Mouse (Mus musculus) brown adipose tissue, adult 24 weeks (tissue): ENCODE data around the gene Capn13. TPM values are rescaled to one million over a fixed set of nuclear protein-coding genes. Genes with fewer than 3 reads are reported as not detected.

Source experiments
- H3K27ac ChIP-seq: fragments of 200-500 bp; replicated peaks from 2 replicates; pipeline ENCODE4 v1.5.1; 2012; ENCODE audit warnings: low read depth, mild to moderate bottlenecking, low read length
- H3K4me1 ChIP-seq: fragments of 200-500 bp; 2 replicates; pipeline ENCODE4 v1.6.1; 2012; ENCODE audit warnings: low read length, mixed read lengths; ENCODE audit not compliant: control insufficient read depth, insufficient read depth, insufficient read length
- H3K4me3 ChIP-seq: fragments of 200-500 bp; 2 replicates; pipeline ENCODE4 v1.5.1; 2012; ENCODE audit warnings: low read depth, mild to moderate bottlenecking, low read length, moderate library complexity; ENCODE audit not compliant: insufficient read depth
- polyA plus RNA-seq: library from polyadenylated mRNA; stranded (reverse); fragments of >200 nt; gene quantifications from 2 replicates; pipeline ENCODE4 v1.2.4, GENCODE M21; 2012; ENCODE audit not compliant: missing spikeins, insufficient read depth, insufficient read length

Capn13 gene
- polyA plus RNA-seq, result not detected in 2 replicates

DNA sequence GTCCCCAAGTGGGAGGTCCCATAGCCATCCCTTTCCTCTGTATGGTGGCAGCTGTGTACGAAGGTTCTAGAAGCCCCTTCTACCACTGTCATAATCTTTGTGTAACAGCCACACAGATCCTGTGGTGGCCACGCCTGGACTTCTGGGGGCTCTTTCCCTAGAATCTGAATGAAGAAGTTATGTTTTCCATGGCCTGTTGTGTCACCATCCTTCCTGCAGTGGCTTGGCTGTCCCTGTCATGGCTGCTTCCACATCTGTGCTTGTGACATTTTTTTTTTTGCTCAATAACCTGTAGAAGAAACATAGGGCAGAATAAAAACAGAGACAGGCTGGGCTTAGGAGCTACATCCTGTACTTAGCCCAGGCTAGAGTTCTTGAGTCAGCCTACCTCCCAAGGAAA lies at the start of gene Capn13:
Gene Capn13 (minus strand): TSS at position 5 of the 400 bp plus-strand sequence.
- Histone ChIP-seq H3K27ac (no peak within 1 kb of the TSS; the same call in 1 of the 2 replicates), H3K4me3 (no peak within 1 kb of the TSS), H3K4me1 (no peaks in the 10 kb centered on the region)

DNA sequence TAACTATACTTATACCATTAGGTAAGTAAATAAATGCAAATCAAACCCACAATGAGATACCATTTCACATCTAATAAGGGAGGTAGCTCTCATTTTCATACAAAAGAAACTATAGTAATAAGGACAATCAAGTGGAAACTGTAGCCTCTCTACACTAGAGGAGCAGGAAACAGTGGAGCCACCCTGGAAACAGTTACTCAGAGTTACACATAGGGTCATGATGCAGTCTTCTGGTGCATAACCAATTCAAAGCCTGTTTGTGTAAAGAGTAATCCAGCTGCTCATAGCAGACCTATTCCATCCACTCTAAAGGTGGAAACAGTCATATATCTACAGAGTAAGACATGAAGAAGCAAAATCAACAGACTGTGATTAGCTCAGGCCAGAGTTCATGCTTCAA lies 48.4 kb upstream of the Capn13 start:
- H3K27ac ChIP-seq, result no peak overlapping the region
- H3K4me1 ChIP-seq, result no peaks in the 10 kb centered on the region
- no peak overlapping the region for H3K4me3 ChIP-seq

DNA sequence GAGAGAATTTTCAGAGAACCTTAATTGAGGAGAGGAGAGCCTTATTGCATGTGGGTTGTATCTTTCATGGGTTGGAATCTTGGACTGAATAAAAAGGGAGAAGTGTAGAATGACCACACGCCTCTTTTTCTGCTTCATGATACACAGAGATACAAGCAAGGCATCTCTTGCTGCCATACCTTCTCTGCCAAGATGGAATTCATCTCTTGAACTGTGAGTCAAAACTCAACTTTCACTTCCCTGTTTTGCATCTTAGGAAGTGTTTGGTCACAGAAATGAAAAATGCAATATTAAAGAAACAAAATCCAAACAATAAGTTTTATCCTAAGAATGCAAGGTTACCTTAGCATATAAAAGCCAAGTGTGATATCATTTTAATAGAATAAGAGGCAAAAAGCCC lies 40.1 kb upstream of the Capn13 start:
- Histone ChIP-seq H3K4me1 (no peaks in the 10 kb centered on the region), H3K4me3 (no peak overlapping the region), H3K27ac (no peak overlapping the region)

DNA sequence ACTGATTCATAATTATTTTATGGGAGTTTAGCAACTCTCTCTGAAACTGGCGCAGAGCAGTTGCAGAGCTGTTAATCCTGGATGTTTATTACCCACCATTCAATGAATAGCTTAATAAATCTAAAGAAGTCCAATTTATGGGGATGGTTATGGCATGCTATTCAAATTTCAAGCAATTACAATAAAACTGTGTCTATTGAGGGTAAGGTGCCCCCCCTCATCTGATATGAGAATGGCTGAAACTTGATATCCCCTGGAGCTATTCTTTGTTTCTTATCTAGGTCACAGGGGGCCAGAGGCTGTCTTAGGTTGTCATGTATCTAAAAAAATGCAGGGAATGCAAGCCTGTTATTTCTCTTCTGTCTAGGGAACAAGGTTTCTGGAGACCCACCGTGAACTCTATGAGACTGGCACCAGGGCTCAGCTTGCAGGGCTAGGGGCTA lies 31.9 kb upstream of the Capn13 start:
- H3K4me1 ChIP-seq, result no peaks in the 10 kb centered on the region
- H3K27ac ChIP-seq, result no peak overlapping the region
- no peak overlapping the region for H3K4me3 ChIP-seq

DNA sequence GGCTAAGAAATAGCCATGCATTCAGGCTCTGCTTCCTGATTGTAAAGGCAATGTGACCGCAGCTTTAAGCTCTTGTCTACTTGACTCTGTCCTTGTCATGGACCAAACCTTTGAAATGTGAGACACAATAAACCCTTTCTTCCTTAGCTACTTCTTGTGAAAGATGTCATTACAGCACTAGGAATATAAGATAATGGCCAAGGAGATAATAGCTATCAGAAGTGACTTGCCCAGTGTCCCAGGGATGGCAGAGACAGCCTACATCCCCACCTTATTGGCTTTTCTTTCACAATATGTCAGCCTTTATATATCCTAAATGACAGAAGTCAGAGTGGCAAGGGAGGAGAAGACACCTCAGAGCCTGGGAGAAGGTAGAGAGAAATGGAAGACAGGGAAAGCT lies 31.4 kb upstream of the Capn13 start:
- no peak overlapping the region for H3K27ac ChIP-seq
- H3K4me3 ChIP-seq, result no peak overlapping the region
- no peaks in the 10 kb centered on the region for H3K4me1 ChIP-seq

DNA sequence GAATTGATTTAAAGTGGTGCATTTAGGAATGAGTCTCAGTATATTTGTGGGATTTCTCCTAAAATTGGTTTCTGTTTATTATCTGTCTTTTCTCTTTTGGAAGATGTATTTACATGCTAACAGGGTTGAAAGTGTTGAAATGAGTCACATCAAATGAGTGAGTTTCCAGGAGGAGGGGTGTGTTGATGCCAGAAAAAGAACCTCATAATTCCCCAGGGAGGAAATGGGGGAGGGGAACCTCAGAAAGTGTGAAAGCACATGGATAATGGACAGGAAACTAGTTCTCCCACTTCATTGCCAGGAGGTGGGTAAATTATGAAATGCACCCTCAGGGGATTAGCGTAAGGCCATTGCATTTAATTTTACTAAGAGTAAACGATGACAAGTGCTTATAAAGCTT lies 16.7 kb upstream of the Capn13 start:
- Histone ChIP-seq H3K4me1 (no peaks in the 10 kb centered on the region), H3K27ac (no peak overlapping the region), H3K4me3 (no peak overlapping the region)

DNA sequence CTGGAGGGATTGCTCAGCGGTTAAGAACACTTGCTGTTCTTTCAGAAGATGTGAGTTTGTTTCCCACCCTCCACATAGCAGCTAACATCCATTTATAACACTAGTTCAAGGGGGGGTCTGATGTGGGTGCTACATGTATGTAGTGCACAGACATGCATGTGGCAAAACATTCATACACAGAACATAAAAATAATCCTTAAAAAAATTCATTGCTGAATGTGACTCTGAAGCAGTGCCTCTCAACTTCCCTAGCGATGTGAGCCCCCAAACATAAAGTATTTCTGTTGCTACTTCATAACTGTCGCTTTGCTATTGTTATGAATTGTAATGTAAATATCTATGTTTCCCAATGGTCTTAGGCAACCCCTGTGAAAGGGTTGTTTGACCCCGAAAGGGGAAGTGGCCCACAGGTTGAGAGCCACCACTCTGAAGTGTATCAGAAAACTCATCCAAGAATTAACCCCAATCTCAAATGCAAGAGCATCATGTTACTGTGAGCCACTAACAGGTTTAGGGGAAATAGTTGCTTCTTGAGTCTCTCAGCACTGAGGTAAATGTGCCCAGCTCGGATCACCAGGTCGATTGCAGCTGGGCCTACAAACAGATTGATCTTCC lies 15.6 kb upstream of the Capn13 start:
- no peaks in the 10 kb centered on the region for H3K4me1 ChIP-seq
- no peak overlapping the region for H3K27ac ChIP-seq
- H3K4me3 ChIP-seq, result no peak overlapping the region

DNA sequence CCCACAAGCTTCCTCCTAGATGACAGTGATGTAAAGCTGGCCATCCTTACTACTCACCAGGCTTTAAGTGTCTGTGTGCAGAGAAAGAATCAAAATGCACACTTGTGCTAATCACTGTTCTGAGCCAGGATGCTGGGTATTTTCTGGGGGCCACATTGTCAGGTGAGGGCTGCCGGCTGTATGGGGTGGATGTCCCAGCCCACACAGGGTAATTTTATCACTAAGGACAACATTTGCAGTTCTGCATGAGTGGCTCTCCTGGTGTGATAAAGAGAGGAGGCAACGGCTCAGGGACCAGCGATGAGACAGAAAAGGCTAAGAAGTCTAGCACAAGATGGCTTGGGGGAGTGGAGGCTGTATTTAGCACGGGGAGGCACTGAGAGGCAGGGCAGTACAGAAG lies 11.2 kb upstream of the Capn13 start:
- H3K4me1 ChIP-seq, result no peaks in the 10 kb centered on the region
- H3K4me3 ChIP-seq, result no peak overlapping the region
- H3K27ac ChIP-seq, result no peak overlapping the region

DNA sequence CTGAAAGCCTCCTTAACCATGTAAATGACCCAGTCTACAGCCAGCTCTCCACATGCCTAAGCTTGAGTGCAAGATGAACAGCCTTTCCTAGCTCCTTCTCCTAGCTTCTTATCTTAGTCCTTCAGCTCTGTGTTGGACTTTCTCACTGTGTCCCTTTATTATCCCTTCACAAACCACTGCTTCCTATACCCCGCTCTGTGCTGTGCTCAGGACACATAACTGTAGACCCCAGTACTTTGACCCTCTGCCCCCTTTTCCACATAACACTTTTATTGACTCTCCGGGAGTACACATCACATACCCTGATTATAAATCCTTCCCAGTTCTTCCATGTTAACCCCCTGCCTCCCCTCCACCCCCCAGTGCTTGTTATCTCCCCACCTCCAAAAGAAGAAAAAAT lies 606 bp upstream of the Capn13 start:
- H3K4me3 ChIP-seq, result no peak overlapping the region
- H3K27ac ChIP-seq, result no peak overlapping the region
- H3K4me1 ChIP-seq, result no peaks in the 10 kb centered on the region

DNA sequence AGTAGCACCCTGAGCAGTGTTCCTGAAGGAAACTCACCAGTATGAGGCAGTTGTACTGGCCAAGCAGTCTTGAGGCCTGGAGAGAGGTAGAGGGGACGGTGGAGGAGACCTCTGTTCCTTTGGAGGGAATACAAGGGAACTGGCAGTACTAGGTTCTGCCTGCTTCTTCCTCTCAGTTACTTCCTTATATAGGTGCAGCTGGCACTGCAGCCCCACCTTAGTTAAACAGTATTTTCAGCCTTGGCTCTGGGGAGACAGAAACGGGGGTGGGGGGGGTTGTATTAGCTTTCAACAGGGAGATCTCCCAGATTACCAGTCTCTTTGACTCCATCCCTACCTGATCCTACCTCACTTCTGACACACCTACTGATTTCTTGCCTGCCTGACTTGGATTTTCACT lies 1.5 kb downstream of the Capn13 start:
- H3K27ac ChIP-seq, result no peak overlapping the region
- H3K4me1 ChIP-seq, result no peaks in the 10 kb centered on the region
- no peak overlapping the region for H3K4me3 ChIP-seq

DNA sequence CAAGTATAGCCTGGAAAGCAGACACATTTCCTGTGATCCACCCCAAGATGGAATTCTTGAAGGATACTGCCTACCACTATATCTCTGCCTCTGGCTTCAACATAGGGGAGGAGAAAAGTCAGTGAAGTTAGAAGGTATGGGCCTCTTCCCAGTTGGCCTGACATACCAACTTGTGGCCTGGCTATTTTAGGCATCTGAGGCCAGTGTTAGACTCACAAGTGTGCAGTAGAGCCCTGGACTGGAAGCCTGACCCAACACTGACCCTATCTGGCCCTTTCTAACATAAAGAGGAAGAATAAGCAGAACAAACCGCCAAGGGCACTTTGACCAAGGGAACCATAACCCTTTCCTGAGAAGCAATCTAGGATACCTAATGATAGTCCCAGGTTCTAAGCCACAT lies 7.3 kb downstream of the Capn13 start:
- H3K27ac ChIP-seq, result no peak overlapping the region
- H3K4me1 ChIP-seq, result no peaks in the 10 kb centered on the region
- H3K4me3 ChIP-seq, result no peak overlapping the region

DNA sequence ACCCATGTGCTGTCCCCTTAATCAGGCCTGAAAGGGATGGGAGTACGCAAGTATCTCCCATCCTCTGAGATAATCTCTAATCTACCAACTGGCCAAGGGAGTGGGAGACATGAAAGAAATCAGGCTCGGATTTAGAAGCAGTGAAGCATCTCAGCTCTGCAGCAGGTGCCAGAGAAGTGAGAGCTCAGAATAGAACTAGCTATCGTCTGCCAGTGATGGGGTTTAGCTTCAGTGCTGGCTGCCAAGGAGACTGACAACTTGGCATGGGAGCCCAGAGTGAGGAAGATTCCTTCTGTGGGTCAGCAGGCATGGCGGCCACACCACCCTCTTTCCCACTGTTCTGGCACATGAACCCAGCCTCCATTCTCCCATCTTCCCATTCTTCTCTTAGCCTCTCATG lies 8.9 kb downstream of the Capn13 start:
- Histone ChIP-seq H3K4me3 (no peak overlapping the region), H3K4me1 (no peaks in the 10 kb centered on the region), H3K27ac (no peak overlapping the region)

DNA sequence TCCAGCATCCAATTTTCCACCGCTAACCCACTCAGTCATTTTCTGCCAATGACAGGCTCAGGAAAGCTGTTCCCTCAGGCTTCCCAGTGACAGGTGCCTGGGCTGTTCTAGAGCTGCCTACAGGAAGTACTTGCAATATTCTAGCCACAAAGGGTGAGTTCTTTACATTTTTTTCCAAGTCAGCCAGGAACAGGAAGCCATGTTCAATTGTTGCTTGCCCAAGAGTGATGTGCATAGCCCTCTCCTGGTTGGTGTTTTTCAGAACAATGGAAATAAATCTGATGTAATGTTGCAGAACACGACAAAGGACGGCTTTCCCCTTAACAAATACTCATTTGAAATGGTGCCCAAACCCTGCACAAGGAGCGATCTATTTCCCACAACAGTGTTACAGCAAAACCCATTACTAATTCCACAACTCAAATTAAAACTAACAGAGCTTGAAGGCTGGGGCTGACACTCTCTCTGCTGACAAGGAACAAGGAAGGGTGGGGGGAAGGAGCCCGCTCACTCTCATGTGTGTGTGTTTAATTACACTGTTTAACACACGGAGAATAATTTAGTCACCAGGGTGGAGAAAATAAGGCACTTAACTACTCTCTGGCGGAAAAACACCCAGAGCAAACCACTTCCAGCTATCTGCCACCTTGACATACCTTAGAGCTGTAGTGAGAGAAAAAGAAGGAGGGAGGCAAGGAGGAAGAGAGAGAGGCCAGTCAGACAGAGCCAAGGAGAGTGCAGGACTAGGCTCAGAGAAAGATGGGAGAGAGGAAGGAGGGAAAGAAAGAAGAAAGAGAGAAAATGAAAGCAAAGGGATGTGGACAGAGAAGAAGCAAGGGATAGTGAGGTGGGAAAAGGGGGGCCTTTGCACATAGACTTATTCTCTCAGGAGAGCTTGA lies 10.2 kb downstream of the Capn13 start:
- Histone ChIP-seq H3K4me1 (no peaks in the 10 kb centered on the region), H3K4me3 (no peak overlapping the region), H3K27ac (no peak overlapping the region)

DNA sequence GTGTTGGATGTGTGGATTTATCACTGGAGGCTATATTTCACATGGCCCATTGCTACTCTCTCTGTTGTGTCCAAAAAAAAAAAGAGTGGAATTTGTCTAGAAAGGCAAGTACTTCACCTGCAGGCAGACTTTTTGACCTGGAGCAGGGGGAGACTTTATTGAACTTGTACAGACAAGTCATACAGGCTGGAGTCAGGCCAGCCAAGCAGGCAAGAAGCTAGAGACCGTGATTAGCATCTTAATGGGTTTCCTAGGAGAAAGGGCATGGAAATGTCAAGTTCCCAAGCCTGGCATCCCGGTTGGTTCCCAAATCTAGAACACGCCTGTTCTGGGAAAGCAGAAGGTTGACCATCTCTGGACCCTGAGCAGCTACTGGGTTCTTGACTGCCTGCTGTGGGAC lies 11.3 kb downstream of the Capn13 start:
- no peaks in the 10 kb centered on the region for H3K4me1 ChIP-seq
- H3K27ac ChIP-seq, result no peak overlapping the region
- no peak overlapping the region for H3K4me3 ChIP-seq

DNA sequence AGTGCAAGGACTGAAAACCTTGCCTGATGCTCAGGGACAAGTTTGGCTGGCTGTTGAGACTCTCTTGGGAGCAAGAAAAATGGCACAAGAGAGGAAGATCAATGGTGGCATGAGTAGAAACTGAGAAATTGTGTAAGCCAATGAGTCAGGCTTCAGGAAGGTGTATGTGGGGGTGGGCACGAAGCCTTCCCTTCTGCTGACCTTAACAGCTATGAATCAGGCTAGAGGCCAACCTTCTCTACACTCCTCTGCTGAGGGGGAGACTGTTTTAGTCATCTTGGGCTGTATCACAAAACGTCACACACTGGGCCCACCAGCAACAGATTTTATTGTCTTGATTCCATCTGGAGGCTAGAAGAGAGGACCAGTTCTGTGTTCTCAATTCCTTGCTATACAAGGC lies 14.1 kb downstream of the Capn13 start:
- Histone ChIP-seq H3K4me1 (no peaks in the 10 kb centered on the region), H3K27ac (no peak overlapping the region), H3K4me3 (no peak overlapping the region)

DNA sequence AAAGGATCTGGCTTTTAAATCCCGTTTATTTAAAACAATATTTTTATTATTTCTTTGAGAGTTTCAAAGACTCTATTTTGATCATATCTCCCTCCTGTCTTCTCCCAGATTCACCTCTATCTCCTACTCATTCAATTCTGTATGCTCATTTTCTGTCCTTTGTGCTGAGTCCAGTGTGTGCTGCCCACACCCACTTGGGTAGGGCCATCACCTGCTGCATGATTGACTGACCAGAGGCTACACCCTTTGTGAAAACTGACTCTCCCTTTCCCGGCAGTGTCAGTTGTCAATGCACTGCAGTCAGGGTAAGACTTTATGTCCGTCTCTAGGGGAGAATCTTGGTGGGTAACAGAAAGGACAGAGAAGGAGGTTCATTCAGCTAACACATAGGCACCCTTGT lies 14.7 kb downstream of the Capn13 start:
- H3K4me3 ChIP-seq, result no peak overlapping the region
- H3K4me1 ChIP-seq, result no peaks in the 10 kb centered on the region
- H3K27ac ChIP-seq, result no peak overlapping the region
